Mouse (Mus musculus): Measurements from ENCODE around the gene Aff1. TPM values are rescaled to one million over a fixed set of nuclear protein-coding genes. Genes with fewer than 3 reads are reported as not detected.

Aff1 gene
- polyA plus RNA-seq, 1 experiment from 2014 or later = 6.8 TPM

DNA sequence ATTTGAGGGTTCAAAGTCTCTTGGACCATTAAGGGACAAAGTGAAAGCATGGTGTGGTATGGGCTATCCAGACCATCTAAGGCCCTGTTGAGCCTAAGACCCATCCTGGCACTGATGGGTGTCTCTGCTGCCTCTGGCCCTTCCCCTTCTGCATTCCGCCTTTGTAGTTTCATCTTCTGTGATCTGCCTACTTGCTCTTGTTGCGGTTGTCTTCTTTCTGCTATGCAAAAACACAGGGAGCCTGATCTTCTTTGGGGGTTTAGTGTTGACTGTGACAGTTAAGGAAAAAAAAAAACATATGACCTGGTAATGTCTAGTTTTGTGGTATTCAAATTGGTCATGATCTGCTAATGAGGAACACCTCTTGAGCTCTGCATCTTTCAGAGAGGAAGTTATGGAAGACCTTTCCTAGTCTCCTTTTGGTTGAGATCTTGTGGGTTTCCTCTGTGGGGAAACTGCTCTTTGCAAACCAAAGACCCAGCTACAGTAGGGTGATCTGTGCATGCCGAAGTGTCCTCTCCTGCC lies 54.4 kb downstream of the Aff1 start:
- no peak overlapping the region for H3K27ac ChIP-seq (ENCODE audit: low read depth, low read length)
- WGBS = 94% methylated on average over 3 of the region's 3 CpGs
- H3K4me1 ChIP-seq (replicated peaks; ENCODE audit: control insufficient read depth, insufficient read depth, low read length) = no peaks in the 10 kb centered on the region
- ATAC-seq = no peak
- H3K27me3 ChIP-seq (replicated peaks; ENCODE audit: control insufficient read depth, insufficient read depth, low read length) = no peaks in the 10 kb centered on the region
- no peak for TF ChIP-seq CTCF (IDR thresholded peaks at IDR 0.05; ENCODE audit: low read depth)
- no peak overlapping the region for H3K4me3 ChIP-seq (ENCODE audit: low read depth, low read length)
- H3K36me3 ChIP-seq (ENCODE audit: control insufficient read depth, insufficient read depth) = no peaks in the 10 kb centered on the region
- no peak overlapping the region for H3K4me2 ChIP-seq (replicated peaks; ENCODE audit: low read depth)
- H3K9me3 ChIP-seq (ENCODE audit: control insufficient read depth) = no peaks in the 10 kb centered on the region
- no peak overlapping the region for H3K9ac ChIP-seq (ENCODE audit: low read depth, low read length)

DNA sequence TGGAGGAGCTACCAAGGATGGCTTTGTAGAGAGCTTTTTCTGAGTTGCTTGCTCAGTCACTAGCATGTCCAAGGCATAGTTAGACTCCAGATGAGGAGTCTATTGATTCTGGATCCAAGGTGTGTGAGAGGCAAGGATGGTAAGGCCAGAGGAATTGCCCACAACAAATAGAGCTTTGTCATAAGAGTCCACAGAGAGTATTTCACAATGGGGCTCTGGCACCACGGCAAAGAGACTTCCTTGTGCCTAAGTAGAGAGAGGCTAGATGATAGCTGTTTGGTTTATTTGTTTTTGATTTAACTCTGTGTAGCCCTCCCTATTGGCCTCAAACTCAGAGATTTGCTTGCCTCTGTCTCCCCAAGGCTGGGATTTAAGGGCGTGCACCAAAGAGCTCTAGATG lies 54.9 kb downstream of the Aff1 start:
- no peak for TF ChIP-seq CTCF (IDR thresholded peaks at IDR 0.05; ENCODE audit: low read depth)
- Histone ChIP-seq H3K9ac (ENCODE audit: low read depth, low read length) (no peak overlapping the region), H3K4me3 (ENCODE audit: low read depth, low read length) (no peak overlapping the region), H3K9me3 (ENCODE audit: control insufficient read depth) (no peaks in the 10 kb centered on the region), H3K4me1 (replicated peaks; ENCODE audit: control insufficient read depth, insufficient read depth, low read length) (no peaks in the 10 kb centered on the region), H3K4me2 (replicated peaks; ENCODE audit: low read depth) (no peak overlapping the region), H3K27ac (ENCODE audit: low read depth, low read length) (no peak overlapping the region), H3K27me3 (replicated peaks; ENCODE audit: control insufficient read depth, insufficient read depth, low read length) (no peaks in the 10 kb centered on the region), H3K36me3 (ENCODE audit: control insufficient read depth, insufficient read depth) (no peaks in the 10 kb centered on the region)
- no peak for ATAC-seq
- 72% methylated on average over 2 of the region's 2 CpGs for WGBS

DNA sequence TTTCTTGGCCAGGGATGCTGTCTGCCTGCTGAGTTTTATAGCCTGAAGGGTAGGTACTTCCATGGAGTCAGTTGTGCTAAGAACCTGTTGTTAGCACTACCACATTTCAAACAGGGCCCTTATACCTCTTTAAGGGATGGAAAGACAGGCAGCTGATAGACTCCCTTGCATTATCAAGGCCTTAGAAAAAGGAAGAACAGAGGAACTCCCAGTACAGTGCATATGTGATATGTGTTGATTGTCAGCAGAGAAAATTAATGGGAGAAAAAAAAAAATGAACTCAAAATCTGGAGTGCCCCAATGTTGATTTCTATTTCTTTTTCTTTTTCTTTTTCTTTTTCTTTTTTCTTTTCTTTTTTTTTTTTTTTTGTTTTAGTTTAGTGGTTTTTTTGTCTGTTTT lies 56.2 kb downstream of the Aff1 start:
- Histone ChIP-seq H3K4me1 (replicated peaks; ENCODE audit: control insufficient read depth, insufficient read depth, low read length) (no peaks in the 10 kb centered on the region; the same call in 1 of the 2 replicates), H3K4me2 (replicated peaks; ENCODE audit: low read depth) (no peak overlapping the region), H3K9me3 (ENCODE audit: control insufficient read depth) (no peaks in the 10 kb centered on the region), H3K36me3 (ENCODE audit: control insufficient read depth, insufficient read depth) (no peaks in the 10 kb centered on the region), H3K27me3 (replicated peaks; ENCODE audit: control insufficient read depth, insufficient read depth, low read length) (no peaks in the 10 kb centered on the region), H3K27ac (ENCODE audit: low read depth, low read length) (no peak overlapping the region), H3K9ac (ENCODE audit: low read depth, low read length) (no peak overlapping the region), H3K4me3 (ENCODE audit: low read depth, low read length) (no peak overlapping the region)
- no peak for TF ChIP-seq CTCF (IDR thresholded peaks at IDR 0.05; ENCODE audit: low read depth)
- ATAC-seq = no peak

DNA sequence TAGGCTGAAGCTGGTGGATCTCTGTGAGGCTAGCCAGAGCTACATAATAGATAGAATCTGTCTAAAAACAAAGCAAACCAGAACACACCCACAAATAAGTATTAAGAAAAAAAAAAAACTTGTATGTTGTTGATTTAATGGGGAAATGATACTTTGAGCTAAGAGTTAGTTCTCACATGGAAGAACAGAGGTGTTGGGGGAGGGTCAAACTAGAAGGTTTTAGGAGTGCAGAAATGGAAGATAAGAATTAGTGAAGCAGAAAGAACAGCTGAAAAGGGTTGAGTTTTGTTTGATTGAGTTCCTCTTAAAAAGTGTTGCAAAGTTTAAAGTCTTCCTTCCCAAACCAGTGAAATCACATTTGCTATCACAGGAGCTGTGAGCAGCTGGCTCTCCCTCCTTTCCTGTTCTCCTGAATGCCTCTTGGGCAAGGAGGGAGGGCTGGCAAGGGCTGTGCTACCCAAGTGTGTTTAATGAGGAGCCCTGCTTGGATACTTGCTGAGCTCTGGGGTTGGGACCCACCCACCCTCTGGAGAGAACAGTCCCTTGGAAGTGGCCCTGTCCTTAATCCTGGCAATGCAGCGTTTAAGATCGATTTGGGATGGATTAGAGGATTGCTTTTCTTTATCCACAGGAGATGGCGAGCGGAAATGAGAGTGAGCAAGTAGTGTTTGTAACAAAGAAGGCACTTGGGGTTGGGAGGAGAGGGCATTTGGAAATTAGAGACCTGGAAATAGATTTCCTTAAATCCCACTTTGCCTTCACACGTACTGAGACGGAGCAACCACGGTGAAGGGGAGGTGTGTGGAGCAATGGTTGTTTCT lies 57.5 kb downstream of the Aff1 start:
- Histone ChIP-seq H3K4me1 (replicated peaks; ENCODE audit: control insufficient read depth, insufficient read depth, low read length) (no peaks in the 10 kb centered on the region; the same call in 1 of the 2 replicates), H3K4me2 (replicated peaks; ENCODE audit: low read depth) (no peak overlapping the region), H3K9ac (ENCODE audit: low read depth, low read length) (no peak overlapping the region), H3K9me3 (ENCODE audit: control insufficient read depth) (no peaks in the 10 kb centered on the region), H3K27ac (ENCODE audit: low read depth, low read length) (no peak overlapping the region), H3K27me3 (replicated peaks; ENCODE audit: control insufficient read depth, insufficient read depth, low read length) (no peaks in the 10 kb centered on the region), H3K4me3 (ENCODE audit: low read depth, low read length) (no peak overlapping the region), H3K36me3 (ENCODE audit: control insufficient read depth, insufficient read depth) (no peaks in the 10 kb centered on the region)
- TF ChIP-seq CTCF (IDR thresholded peaks at IDR 0.05; ENCODE audit: low read depth) = no peak
- ATAC-seq = no peak
- WGBS = 73% methylated on average over 7 of the region's 7 CpGs

DNA sequence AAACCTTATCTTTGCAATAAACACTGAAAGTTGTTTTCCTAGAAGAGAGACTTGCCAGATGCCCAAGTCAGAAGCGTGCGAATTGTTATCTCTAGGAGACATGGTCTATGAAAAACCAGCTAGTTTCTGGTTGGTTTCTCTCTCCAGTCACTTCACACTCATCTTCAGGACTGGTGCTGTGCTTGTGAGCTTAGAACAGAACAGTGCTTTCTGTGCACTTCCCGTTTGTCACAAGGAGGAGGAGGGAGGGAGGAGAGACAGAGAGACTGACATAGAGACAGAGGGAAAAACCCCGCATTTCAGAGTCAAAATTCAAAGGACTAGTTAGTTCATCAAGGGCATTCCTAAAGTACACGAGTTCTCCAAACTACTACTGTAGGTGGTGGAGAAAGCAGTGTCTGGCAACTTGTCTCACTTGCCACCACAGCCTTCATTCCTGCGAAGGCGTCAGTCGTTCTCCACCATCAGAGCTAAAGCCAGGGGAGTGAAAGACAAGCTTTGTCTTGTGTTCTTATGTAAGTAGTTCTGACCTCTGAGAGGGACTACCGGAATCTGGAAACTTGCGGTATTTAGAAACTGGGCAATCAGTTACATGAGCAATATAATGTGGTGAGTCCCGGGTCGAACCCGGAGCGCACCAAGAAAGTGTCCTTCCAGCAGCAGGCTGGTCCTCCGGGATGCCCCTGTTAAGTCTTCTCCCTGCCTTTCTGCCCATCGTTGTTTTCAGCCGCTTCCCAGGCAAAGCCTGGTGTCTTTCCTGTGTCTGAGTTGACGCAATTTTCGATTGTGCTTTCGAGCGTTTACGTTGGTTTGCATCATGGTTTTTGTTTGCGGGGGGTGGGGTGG lies 60.7 kb downstream of the Aff1 start:
- peak overlapping the region; percentile 91 for H3K9ac ChIP-seq (ENCODE audit: low read depth, low read length)
- 0 out of 2 replicates have a peak, but pooled peaks have one; percentile 11 for ATAC-seq
- H3K9me3 ChIP-seq (ENCODE audit: control insufficient read depth) = no peaks in the 10 kb centered on the region
- 2% methylated on average over 23 of the region's 23 CpGs for WGBS
- H3K27ac ChIP-seq (ENCODE audit: low read depth, low read length) = peak overlapping the region; percentile 98
- TF ChIP-seq CTCF (IDR thresholded peaks at IDR 0.05; ENCODE audit: low read depth) = no peak
- H3K4me1 ChIP-seq (replicated peaks; ENCODE audit: control insufficient read depth, insufficient read depth, low read length) = peaks cover 5% of the 10 kb centered on the region
- H3K27me3 ChIP-seq (replicated peaks; ENCODE audit: control insufficient read depth, insufficient read depth, low read length) = no peaks in the 10 kb centered on the region
- H3K36me3 ChIP-seq (ENCODE audit: control insufficient read depth, insufficient read depth) = no peaks in the 10 kb centered on the region; the same call in 1 of the 2 replicates
- H3K4me2 ChIP-seq (replicated peaks; ENCODE audit: low read depth) = peak overlapping the region; percentile 84
- peak overlapping the region; percentile 82 for H3K4me3 ChIP-seq (ENCODE audit: low read depth, low read length)

Data from intestine, postnatal 0 days (tissue).